Mouse (Mus musculus) cerebellum, postnatal 36 days (tissue): ENCODE results near the gene Camta1.
"Not testable (repeated sequence)": the region's sequence is repeated elsewhere in the genome, so short reads cannot be mapped to it uniquely, and the experiment has no call there.

Source experiments
- DNase-seq, 2 experiments: peaks; one replicate each; pipeline ENCODE4 v3.0.0; 2021 to 2022; ENCODE audit warnings: mixed read lengths in 2 of 2

Camta1 gene

DNA sequence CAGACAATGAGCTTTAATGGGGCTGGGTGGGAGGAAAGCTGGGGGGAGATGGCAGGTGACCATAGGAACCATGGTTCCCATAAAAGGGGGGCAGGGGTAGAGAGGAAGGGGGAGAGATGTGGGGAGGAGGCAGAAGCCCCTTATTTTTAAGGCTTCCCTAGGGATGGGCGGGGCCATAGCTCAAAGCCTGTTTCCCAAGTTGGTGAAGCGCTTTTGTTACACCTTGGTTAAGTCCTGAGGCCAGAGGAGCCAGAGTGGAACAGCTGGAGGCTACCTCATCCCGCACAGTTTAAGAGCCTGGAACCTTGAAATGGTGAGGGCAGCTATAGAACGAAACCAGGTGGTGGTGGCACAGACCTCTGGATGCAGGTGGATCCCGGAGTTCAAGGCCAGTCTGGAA, 973.8 kb downstream of the Camta1 start:
- no peak for DNase-seq

GRCm38 (mm10) chr4:150882632-150883031, 979.0 kb downstream of the Camta1 start:
- DNase-seq: no peak

DNA sequence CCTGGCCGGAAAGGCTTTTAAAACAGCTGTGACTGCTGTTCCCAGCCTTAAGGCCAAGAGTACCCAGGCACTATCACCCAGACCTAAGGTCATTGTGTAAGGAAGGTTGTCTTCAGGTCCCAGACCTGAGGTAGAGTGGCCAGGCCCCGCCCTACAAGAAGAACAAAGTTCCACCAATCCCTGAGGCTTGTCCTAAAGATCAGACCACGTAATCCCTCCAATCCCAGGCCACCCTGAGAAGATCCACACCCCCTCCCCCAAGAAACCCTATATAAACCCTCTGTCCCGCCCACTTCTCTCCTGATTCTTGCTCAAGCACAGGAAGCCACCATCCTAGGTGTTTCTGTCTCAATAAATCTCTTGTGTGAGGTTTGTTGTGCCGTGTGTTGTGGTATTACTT, 981.3 kb downstream of the Camta1 start:
- no peak for DNase-seq

DNA sequence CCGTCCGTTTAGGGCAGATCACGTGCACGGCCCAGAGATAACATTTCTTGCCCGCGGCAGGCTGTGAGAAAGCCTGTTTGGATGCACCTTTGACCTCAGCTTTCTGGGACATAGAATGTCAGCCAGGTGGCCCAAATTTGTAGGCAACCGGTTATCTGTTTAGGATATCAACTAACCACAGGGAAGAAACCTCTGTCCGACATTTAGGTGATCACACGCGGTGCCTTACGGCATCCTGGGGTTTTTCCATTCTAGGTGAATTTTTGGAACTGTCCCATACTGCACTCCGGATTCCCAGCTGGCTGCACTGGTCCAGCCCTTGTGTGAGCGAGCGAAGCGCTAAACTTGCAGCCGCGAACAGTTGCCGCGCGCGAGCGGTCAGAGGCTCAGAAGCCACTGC, 982.0 kb downstream of the Camta1 start:
- DNase-seq: no peak

GRCm38 (mm10) chr4:150875393-150875792, 986.3 kb downstream of the Camta1 start:
- DNase-seq: no peak

GRCm38 (mm10) chr4:150874416-150874815, 987.3 kb downstream of the Camta1 start:
- DNase-seq: not testable (repeated sequence)

GRCm38 (mm10) chr4:150872681-150873080, 989.0 kb downstream of the Camta1 start:
- DNase-seq: no peak

- peak in 1 of 2 experiments; percentile 20 for DNase-seq
These were observed 989.5 kb downstream of the Camta1 start for GRCm38 (mm10) chr4:150872139-150872651.

- peak in 1 of 2 experiments; percentile 8 for DNase-seq
These were observed 990.1 kb downstream of the Camta1 start for GRCm38 (mm10) chr4:150871392-150872138.

- no peak for DNase-seq
These were observed 990.7 kb downstream of the Camta1 start for GRCm38 (mm10) chr4:150870963-150871391.

GRCm38 (mm10) chr4:150869276-150870197, 992.1 kb downstream of the Camta1 start:
- DNase-seq: no peak

DNA sequence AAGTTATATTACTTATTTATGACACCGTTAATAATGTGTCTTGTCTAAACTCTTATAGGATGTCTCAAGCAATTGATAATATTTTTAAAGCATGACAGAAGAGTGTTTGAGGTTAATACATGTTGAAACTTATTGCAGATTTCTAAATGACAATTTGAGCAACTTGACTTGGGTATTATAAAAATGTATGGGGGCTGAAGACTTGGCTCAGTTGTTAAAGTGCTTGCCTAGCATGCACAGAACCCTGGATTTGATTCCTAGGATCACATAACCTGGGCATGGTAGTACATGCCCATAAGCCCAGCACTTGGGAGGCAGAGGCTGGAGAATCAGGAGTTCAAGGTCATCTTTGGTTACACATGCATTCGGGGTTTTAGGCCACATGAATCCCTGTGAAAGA, 992.8 kb downstream of the Camta1 start:
- no peak for DNase-seq

DNA sequence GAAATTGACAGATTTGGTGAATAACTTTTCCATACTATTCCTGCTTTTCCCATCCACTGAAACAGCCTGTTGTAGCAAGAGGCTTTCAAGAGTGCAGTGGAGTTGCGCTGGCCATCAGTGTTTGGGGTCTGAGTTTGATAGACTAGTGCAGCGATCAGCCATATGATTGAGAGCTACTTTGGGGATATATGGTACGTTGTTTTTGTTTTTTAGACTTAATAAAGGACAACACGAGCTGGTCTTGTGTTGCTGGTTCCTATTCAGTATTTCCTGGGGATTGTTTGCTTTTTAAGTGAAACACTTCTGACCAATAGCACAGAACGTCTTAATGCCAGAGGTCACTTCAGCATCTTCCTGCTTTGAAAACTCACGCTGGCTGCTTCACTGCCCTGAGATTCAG, 993.5 kb downstream of the Camta1 start:
- no peak for DNase-seq
